Mouse (Mus musculus) gastrocnemius, postnatal 25 days (tissue): ENCODE results near the gene Gm3417. TPM values are rescaled to one million over a fixed set of nuclear protein-coding genes. Genes with fewer than 3 reads are reported as not detected.
"Not testable (repeated sequence)": the region's sequence is repeated elsewhere in the genome, so short reads cannot be mapped to it uniquely, and the experiment has no call there.

ENCODE experiments used
- DNase-seq: peaks from one replicate; pipeline ENCODE4 v3.0.0; 2022
- long read RNA-seq, 2 experiments: library from polyadenylated mRNA; stranded (forward); transcript quantifications; one replicate each; pipeline ENCODE4 v2.0.0; 2021
- total RNA-seq, 2 experiments: library from RNA; stranded (reverse); gene quantifications; 1 replicate in 1 of 2; 2 replicates in 1 of 2; pipeline ENCODE4 v1.2.3; 2021

Gene Gm3417
- total RNA-seq = not detected
- long read RNA-seq, experiment 1 = 0 reads
- long read RNA-seq, experiment 2, partial matches to known transcripts = 0 of 1 reads
- long read RNA-seq, experiment 2, other reads (novel, unspliced or antisense) = 1 of 1 reads

DNA sequence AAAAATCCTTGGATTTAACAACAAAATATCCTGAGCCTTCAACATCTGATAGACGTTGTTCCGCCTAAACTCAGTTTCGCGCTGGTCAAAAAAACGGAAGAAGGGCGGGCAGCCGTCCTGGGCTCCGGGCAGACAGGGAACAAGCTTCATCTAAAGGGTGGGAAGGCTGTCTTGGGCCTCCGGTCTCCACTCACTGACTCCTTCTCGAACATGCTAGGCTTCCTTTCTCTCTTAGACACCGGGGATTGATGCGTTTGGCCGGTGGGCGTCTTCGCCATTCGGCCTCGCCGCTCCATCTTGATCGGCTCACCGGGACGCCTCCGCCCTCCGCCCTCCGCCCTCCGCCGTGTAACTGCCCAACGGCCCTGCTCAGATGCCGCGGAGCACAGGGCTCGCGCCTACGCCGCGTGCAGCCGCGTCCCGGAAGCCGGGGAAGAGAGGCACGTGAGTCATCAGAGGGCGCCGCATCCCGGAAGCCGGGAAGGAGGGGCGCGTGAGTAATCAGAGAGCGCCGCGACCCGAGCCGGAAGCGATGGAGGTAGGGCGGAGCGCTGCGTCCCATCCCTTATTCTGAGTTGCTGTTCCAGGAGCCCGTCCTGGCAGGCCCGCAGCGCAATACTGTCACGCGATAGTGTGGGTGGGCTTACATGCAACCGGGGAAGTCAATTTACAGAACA, at the start of gene Gm3417, which contains the start of gene 9030025P20Rik:
Gene Gm3417 (minus strand): TSS at position 429 of the 677 bp plus-strand sequence.
Gene 9030025P20Rik (plus strand): TSS at position 107 of the 677 bp plus-strand sequence.
- DNase-seq = not testable (repeated sequence)

DNA sequence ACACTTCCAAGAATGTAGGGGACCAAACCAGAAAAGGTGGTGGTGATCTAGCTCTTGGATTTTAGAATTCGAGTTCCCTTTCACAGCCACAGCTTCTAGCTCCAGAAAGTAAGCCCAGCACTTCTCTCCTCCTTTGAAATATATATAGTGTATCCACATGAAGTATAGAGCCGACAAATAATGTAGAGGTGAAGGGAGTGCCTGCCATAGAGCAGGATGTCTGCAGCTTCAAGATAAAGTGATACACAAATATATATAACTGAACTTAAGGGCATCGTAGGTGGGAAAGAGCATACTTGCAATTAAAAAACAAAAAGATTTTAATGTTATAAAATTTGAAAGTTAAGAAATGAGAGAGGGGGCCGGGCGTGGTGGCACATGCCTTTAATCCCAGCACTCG, 46.9 kb upstream of the Gm3417 start:
- DNase-seq = not testable (repeated sequence)

DNA sequence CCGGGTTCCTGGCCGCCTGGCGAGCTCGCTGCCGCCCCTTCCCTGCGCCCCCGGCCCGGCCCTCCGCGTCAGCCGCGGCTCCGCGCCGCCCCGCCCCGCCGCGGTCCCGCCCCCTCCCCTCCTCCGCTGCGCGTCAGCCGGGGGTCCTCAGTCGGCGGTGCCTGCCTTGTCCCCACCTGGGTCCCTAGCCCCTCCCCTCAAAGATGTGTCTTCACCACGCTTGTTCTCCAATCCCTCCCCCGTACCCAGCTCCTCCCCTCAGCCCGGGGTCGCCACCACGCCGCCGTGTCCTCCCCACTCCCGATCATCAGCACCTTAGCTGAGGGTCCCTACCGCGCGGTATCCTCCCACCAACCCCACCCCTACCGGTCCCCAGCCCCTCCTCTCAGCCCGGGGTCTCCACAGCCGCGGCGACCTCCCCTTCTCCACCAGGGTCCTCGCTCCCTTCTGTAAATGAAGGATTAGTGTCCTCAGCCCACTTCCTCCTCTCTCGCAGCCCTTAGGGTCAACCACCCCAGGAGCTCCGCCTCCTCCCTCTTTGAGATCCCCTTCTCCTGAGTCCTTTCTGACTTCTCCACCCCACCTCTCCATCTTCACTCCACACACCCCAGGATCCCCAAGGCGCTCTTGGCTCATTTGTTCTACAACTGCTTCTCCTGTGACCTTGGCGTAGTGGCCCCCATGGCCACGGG, 46.1 kb upstream of the Gm3417 start:
- not testable (repeated sequence) for DNase-seq

DNA sequence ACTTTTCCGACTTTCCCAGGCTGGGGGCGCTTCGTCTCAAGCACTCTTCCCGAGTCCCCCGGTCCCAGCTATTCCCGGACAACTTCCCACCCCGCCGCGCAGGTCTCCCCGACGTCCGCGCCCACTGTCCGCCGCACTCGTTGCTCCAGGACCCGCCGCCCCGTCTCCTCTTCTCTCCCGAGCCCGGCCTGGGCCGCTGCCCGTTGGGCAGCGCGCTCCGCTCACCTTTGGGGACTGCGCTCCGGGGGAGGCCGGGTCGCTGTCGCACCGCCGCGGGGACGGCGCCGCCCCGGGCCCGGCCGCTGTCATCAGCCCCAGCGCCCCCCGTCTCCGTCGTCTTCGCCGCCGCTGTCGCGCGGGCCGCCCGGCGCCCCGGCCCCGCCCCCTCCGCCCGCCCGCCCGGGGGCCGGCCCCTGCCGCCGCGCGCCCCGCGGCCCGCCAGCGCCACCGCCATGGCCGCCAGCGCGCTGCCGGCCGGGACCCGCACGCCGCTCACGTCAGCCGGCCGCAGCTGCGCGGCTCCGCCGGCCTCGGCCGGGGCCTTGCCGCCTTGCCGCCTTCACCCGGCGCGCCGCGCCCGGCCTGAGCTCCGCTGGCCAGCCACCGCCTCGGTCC, 45.4 kb upstream of the Gm3417 start:
- DNase-seq = not testable (repeated sequence)

DNA sequence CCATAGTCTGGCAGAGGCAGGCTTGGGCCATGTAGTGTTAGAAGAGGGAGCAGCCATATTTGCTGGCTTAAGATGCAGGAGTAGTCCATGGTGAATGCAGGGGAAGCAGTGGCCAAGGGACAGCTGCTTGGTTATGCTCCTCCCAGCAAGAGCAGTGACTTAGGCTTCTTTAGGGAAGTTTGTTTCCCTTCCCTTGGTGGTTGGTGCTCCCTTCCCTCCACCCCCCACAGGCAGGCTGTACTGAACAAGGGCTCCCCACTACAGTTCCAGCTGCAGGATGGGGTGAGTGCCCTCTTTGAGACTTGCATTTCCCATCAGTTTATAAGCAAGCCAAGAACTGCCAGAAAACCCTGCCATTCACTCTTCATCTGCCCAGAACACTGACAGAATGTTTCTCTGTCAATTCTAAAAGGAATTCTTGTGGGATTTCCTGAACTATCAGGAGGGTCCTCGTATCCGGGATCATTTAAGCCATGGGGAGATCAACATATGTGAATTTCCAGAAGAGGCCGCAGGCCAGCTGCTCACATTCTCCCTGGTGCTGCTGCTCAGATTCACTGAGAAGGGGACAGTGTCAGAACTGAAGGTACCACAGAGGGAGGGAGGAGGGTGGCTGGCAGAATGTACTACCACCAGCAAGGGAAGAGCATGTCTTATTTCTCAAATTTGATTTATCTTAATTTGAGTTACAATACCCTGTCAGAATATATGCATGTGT, 43.1 kb upstream of the Gm3417 start:
- DNase-seq = peak; percentile 33

DNA sequence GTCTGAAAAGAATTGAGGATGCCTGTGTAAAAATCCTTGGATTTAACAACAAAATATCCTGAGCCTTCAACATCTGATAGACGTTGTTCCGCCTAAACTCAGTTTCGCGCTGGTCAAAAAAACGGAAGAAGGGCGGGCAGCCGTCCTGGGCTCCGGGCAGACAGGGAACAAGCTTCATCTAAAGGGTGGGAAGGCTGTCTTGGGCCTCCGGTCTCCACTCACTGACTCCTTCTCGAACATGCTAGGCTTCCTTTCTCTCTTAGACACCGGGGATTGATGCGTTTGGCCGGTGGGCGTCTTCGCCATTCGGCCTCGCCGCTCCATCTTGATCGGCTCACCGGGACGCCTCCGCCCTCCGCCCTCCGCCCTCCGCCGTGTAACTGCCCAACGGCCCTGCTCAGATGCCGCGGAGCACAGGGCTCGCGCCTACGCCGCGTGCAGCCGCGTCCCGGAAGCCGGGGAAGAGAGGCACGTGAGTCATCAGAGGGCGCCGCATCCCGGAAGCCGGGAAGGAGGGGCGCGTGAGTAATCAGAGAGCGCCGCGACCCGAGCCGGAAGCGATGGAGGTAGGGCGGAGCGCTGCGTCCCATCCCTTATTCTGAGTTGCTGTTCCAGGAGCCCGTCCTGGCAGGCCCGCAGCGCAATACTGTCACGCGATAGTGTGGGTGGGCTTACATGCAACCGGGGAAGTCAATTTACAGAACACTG, 31.3 kb upstream of the Gm3417 start, which contains the start of gene Gm3435:
Gene Gm3435 (plus strand): TSS at position 471 of the 708 bp plus-strand sequence.
- not testable (repeated sequence) for DNase-seq

DNA sequence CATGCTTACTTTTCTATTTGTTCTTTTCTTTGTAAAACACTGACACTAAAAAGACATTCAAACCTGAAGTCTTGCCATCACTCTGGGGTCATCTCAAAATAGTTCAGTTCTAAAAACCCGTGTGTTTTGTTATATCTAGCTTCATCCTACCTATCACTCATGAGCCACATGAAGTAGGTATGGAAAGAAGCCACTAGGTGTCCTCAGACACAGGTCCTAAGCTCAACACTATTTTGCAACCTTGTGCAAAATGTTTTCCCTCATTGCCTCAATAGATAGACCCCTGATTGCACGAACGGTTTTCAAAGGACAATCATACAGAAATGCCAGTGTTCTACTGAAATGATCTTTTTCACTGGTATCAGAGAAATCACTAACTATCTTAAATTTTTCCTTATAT, 30.5 kb upstream of the Gm3417 start:
- not testable (repeated sequence) for DNase-seq

DNA sequence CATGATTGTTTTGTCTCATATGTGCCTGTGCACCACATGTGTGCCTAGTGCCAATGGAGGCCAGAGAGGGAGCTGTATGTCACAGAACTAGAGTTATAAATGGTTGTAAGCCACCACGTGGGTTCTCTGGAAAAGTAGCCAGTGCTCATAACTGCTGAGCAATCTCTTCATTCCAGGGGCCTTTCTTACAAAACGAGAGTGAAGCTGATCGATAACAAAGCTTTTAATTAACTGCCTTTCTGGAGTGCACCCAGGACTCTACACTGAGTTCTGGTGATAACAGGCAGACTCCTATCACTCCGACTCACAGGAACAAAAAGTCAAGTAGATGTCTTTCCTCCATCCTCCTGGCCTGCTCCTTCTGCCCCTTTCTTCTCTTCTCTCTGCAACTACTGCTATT, 21.5 kb upstream of the Gm3417 start:
- not testable (repeated sequence) for DNase-seq

DNA sequence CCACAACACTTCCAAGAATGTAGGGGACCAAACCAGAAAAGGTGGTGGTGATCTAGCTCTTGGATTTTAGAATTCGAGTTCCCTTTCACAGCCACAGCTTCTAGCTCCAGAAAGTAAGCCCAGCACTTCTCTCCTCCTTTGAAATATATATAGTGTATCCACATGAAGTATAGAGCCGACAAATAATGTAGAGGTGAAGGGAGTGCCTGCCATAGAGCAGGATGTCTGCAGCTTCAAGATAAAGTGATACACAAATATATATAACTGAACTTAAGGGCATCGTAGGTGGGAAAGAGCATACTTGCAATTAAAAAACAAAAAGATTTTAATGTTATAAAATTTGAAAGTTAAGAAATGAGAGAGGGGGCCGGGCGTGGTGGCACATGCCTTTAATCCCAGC, 15.6 kb upstream of the Gm3417 start:
- DNase-seq = not testable (repeated sequence)

DNA sequence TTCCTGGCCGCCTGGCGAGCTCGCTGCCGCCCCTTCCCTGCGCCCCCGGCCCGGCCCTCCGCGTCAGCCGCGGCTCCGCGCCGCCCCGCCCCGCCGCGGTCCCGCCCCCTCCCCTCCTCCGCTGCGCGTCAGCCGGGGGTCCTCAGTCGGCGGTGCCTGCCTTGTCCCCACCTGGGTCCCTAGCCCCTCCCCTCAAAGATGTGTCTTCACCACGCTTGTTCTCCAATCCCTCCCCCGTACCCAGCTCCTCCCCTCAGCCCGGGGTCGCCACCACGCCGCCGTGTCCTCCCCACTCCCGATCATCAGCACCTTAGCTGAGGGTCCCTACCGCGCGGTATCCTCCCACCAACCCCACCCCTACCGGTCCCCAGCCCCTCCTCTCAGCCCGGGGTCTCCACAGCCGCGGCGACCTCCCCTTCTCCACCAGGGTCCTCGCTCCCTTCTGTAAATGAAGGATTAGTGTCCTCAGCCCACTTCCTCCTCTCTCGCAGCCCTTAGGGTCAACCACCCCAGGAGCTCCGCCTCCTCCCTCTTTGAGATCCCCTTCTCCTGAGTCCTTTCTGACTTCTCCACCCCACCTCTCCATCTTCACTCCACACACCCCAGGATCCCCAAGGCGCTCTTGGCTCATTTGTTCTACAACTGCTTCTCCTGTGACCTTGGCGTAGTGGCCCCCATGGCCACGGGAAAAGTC, 14.7 kb upstream of the Gm3417 start:
- DNase-seq = not testable (repeated sequence)

DNA sequence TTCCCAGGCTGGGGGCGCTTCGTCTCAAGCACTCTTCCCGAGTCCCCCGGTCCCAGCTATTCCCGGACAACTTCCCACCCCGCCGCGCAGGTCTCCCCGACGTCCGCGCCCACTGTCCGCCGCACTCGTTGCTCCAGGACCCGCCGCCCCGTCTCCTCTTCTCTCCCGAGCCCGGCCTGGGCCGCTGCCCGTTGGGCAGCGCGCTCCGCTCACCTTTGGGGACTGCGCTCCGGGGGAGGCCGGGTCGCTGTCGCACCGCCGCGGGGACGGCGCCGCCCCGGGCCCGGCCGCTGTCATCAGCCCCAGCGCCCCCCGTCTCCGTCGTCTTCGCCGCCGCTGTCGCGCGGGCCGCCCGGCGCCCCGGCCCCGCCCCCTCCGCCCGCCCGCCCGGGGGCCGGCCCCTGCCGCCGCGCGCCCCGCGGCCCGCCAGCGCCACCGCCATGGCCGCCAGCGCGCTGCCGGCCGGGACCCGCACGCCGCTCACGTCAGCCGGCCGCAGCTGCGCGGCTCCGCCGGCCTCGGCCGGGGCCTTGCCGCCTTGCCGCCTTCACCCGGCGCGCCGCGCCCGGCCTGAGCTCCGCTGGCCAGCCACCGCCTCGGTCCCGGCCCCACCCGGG, 14.0 kb upstream of the Gm3417 start:
- not testable (repeated sequence) for DNase-seq

DNA sequence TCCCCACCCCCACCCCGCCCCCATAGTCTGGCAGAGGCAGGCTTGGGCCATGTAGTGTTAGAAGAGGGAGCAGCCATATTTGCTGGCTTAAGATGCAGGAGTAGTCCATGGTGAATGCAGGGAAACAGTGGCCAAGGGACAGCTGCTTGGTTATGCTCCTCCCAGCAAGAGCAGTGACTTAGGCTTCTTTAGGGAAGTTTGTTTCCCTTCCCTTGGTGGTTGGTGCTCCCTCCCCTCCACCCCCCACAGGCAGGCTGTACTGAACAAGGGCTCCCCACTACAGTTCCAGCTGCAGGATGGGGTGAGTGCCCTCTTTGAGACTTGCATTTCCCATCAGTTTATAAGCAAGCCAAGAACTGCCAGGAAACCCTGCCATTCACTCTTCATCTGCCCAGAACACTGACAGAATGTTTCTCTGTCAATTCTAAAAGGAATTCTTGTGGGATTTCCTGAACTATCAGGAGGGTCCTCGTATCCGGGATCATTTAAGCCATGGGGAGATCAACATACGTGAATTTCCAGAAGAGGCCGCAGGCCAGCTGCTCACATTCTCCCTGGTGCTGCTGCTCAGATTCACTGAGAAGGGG, 11.6 kb upstream of the Gm3417 start:
- DNase-seq = peak; percentile 3

DNA sequence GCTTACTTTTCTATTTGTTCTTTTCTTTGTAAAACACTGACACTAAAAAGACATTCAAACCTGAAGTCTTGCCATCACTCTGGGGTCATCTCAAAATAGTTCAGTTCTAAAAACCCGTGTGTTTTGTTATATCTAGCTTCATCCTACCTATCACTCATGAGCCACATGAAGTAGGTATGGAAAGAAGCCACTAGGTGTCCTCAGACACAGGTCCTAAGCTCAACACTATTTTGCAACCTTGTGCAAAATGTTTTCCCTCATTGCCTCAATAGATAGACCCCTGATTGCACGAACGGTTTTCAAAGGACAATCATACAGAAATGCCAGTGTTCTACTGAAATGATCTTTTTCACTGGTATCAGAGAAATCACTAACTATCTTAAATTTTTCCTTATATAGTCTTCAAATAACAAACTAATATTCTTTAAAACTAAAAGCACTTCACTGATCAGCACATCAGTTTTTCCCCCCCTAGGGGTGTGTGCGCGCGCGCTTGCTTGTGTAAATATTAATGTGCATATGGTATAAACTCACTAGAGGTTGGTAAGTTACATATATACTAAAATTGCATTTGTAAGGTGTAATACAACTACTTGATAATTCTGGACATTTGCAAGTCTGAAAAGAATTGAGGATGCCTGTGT, 750 bp downstream of the Gm3417 start:
- not testable (repeated sequence) for DNase-seq

DNA sequence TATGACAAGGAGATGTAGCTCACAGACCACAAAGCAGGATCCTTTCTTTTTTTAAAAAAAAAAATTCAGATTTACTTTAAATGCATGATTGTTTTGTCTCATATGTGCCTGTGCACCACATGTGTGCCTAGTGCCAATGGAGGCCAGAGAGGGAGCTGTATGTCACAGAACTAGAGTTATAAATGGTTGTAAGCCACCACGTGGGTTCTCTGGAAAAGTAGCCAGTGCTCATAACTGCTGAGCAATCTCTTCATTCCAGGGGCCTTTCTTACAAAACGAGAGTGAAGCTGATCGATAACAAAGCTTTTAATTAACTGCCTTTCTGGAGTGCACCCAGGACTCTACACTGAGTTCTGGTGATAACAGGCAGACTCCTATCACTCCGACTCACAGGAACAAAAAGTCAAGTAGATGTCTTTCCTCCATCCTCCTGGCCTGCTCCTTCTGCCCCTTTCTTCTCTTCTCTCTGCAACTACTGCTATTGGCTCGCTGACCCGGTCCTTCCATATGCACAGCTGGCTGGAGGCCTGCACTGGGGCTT, 10.1 kb downstream of the Gm3417 start:
- DNase-seq = not testable (repeated sequence)

DNA sequence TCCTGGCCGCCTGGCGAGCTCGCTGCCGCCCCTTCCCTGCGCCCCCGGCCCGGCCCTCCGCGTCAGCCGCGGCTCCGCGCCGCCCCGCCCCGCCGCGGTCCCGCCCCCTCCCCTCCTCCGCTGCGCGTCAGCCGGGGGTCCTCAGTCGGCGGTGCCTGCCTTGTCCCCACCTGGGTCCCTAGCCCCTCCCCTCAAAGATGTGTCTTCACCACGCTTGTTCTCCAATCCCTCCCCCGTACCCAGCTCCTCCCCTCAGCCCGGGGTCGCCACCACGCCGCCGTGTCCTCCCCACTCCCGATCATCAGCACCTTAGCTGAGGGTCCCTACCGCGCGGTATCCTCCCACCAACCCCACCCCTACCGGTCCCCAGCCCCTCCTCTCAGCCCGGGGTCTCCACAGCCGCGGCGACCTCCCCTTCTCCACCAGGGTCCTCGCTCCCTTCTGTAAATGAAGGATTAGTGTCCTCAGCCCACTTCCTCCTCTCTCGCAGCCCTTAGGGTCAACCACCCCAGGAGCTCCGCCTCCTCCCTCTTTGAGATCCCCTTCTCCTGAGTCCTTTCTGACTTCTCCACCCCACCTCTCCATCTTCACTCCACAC, 16.9 kb downstream of the Gm3417 start:
- DNase-seq = not testable (repeated sequence)

DNA sequence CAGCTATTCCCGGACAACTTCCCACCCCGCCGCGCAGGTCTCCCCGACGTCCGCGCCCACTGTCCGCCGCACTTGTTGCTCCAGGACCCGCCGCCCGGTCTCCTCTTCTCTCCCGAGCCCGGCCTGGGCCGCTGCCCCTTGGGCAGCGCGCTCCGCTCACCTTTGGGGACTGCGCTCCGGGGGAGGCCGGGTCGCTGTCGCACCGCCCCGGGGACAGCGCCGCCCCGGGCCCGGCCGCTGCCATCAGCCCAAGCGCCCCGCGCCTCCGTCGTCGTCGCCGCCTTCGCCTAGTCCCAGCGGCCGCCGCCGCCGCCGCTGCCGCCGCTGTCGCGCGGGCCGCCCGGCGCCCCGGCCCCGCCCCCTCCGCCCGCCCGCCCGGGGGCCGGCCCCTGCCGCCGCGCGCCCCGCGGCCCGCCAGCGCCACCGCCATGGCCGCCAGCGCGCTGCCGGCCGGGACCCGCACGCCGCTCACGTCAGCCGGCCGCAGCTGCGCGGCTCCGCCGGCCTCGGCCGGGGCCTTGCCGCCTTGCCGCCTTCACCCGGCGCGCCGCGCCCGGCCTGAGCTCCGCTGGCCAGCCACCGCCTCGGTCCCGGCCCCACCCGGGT, 17.5 kb downstream of the Gm3417 start, which contains the start of gene Phf10:
Gene Phf10 (minus strand): TSS at position 323 of the 606 bp plus-strand sequence.
- peak; percentile 13 for DNase-seq

DNA sequence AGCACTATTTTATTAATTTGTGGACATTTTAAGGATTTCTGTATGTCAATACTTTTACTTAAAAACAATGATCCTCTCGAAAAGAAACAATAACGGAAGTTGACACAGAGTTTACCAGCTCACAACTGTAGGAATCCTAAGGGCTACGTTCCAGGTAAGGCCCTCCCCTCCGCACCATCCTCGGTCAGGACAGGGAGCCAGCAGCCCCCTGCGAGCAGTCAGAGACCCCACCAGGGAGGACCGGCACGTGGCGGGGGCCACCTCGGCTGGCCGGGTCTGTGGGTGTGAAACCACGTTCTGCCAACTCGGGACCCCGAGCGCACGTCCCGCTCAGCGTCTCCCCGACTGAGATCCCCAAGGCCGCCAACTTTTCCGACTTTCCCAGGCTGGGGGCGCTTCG, 18.1 kb downstream of the Gm3417 start:
- peak; percentile 33 for DNase-seq

DNA sequence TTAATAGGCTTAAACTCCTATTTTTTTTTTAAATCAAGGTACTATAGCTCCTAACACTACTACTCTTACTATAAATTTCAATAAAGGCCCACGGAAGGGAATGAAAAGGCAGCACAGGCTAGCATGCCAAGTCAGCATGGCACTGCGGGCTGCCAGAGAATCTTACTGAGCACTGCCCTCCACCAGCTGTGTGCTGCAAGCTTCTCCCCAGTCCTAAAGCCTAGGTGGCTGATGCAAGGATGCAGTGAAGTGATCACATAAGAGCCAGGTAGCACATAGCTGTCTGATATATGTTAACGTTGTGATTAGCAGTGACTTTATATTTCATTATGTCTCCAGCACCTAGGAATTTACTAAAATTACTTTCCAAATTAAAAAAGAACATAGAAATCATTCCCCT, 18.6 kb downstream of the Gm3417 start:
- no peak for DNase-seq
